Mouse (Mus musculus) kidney, postnatal 25 days (tissue): ENCODE results near the gene Popdc2.

ENCODE experiments used
- DNase-seq, 2 experiments: peaks; one replicate each; pipeline ENCODE4 v3.0.0; 2021; ENCODE audit warnings: mixed read lengths in 2 of 2

Popdc2 gene

DNA sequence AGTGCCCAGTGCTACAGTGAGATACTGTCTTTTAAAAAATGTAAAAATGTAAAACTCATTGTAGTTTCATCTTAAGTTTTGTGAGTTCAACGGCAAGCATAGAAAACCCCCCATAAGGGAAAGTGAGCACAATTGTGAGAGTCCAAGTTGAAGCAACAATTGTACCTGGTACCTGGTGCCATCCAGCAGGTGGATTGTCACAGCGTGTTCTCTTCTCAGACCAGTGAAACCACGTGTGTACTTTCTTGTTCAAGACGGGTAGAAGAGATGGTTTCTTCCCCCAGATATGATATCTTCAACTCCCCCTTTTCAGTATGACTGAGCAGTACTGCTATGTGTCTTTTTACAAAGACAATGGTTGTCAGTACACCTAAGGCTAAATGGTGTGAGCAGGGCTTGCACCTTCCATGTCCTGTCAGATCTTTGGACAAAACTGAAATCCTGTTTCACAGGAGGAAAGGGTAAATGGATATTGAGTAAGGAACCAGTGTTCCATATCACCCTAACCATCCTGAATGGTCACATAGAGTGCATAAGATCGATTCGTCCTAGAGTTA, 3.7 kb upstream of the Popdc2 start:
- DNase-seq, result no peak

GRCm38 (mm10) chr16:38359241-38359640, 2.8 kb upstream of the Popdc2 start:
- DNase-seq, result no peak

DNA sequence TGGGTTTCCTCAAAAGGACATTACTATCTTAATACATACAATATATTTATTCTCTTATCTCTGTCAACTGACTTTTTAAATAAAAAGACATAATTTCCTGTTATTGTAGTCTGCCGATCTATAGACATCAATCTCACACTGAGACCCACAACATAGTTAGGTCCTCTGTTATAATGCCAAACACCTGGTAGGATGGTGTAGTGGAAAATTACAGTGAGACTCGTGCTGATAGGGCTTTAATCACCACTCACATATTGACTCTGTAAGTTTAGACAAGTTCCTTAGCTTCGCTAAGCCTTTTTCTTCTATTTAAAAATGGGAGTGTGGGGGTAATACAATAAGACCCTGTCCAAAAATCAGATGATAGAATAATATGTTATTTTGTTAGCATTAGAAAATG, 2.2 kb upstream of the Popdc2 start:
- no peak for DNase-seq

DNA sequence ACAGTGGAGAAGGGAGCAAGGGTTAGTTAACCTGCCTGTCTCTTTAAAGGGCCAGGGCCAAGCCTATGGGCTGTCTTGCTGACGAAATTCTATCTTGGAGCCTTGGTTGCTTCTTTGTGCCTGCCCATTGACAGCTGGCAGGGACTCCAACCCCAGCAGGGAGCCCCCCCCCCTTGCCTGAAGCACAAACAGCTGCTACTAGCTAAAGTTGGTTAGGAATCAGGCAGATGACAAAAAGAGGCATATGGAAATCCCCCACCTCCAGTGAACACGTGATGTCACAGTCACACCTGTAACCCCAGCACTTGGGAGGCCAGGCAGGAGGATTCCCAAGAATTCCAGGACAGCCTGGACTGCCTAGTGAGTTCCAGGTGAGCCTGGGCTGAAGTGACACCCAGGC, 1.7 kb upstream of the Popdc2 start:
- DNase-seq, result no peak

GRCm38 (mm10) chr16:38362493-38363255, 665 bp downstream of the Popdc2 start:
- no peak for DNase-seq

DNA sequence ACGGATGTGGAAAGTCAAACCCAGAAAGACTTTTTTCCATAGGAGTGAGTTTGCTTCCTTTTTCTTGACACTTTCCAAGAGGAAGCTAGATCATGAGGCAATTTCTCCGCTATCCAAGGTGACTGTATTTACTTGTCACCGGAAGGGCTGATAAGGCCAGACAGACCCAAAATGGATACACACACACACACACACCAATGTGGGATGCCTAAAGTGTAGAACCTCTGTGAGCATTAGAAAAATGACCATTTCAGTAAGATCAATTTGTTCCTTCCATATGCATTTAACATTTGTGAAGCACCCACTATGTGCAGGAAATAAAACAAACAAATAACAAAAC, 1.2 kb downstream of the Popdc2 start:
- DNase-seq, result no peak

DNA sequence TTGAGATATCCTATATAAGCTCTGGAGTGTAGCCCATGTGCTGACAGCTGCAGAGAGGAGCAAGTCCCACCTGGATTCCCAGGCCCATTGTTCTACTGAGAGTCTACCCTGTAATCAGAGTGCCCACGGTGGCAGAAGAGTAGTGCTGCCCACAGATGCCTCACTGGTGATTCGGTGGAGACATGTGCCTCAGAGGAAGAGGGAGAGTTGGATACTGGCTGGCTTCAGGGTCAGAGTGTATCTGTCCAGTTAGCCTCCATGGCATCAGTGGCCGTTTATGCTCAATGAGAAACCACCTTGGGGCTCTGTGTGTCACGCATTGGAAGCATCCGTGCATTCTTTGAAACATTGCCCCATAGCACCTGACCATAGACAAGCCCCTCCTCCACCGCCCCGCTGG, 1.6 kb downstream of the Popdc2 start:
- no peak for DNase-seq

- no peak for DNase-seq
These were observed 3.4 kb downstream of the Popdc2 start for GRCm38 (mm10) chr16:38365390-38365789.

DNA sequence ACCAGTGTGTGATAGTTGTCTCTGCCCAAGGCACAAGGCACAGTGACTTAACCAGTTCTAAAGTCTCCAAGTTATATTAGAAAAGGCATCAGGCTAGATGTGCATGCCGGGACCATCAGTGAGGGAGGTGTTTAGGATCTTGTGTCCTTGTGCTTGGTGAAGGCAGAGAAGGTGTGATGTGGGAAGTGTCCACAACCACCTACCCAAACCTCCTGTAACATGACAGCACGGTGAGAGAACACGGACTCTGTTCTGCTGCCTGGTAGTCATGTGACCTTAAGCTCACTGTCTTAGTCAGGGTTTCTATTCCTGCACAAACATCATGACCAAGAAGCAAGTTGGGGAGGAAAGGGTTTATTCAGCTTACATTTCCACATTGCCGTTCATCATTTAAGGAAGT, 4.2 kb downstream of the Popdc2 start:
- DNase-seq, result no peak

- no peak for DNase-seq
These were observed 6.3 kb downstream of the Popdc2 start for GRCm38 (mm10) chr16:38368336-38368735.

DNA sequence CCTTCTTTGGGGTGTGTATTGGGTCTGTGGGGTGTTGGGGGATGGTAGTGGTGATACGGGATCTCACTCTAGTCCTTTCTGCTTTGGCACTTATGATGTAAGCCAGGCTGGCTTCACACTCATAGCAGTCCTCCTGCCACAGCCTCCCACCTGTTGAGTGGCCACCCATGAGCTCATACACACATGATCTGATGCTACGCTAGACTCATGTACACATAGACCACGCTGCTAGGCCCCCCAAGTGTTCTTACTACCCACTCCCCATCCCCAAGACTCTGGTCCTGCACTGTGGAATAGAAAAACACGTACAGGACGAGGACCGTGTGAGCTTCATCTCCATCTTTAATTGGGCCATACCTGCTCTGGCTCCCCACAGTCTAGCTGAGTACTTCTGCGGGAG, 7.0 kb downstream of the Popdc2 start:
- no peak for DNase-seq

DNA sequence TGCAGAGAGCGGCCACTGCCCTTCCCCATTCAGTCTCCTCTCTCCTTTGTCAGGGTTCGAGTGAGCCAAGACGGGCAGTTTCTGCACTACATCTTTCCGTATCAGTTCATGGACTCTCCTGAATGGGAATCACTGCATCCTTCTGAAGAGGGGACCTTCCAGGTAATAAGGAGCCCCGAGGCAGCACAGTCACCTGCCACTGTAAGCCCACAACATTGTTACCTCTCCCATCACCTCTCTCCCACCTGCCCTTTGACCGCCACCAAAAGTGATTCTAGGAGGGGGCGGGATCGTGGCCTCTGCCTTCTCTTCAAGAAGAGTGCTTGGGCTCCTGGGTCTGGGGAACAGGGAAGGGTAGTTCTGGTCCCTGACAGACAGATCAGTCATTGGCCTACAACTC, 7.4 kb downstream of the Popdc2 start:
- no peak for DNase-seq

GRCm38 (mm10) chr16:38369992-38370484, 8.0 kb downstream of the Popdc2 start:
- no peak for DNase-seq

DNA sequence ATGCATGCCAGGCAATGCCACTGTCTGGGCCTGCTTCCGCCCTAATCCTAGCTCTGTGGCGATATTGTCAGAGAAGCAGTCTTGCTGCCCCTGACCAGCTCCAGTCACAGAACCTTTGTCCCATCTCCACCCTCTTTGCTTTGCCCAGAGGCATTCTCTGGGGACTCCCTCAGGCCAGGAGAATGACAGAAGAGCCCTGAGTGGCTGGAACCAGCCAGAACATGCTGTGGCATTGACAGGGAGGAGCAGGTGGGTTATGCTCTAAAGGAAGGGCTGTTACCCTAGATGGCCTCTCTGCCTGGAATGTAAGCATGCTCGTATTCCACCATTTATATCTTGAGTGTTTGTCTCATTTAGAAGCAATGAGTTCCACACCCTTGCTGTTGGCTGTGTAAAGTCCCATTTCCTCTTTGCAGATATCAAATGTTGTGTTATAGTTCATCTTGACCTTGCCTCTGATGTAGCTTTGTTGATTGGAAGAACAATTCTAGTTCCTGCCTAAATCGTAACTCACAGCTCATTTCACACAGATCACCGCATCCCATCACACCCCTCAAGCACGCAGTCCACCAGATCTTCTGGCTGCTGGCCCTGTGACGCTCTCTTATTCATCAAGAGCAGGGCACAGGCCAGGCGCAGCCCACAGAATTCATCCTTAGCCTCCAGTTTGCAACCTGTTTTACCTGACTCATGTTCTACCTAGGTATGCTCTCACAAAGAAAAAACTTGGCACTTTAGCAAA, 8.8 kb downstream of the Popdc2 start:
- DNase-seq, result no peak

DNA sequence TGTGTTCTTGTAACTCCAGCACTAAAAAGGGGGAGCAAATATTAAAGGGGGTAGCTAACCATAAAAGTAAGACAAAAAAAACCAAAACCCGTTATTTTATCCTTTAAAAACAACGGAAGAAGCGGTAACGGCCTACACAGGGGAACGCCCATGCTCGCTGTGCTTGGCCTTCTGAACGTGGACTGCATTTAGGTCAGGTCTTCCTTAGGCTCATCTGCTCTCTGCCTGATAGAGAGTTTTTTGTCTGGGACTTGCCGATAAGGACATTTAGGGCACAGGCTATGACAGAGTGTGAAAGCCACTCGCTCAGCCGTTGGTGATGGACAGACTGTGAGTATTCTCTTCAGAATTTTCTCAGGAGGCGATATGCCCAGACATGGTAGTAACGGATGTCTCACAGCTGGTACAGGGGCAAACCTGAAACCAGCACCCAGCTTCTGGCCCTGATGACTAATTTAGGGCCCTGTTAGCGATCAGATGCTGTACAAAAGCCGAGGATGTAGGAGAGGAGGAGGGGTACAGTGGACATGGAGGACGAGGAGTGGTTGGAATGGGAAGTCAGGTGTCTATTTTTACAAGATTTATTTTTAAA, 9.8 kb downstream of the Popdc2 start:
- DNase-seq, result no peak

DNA sequence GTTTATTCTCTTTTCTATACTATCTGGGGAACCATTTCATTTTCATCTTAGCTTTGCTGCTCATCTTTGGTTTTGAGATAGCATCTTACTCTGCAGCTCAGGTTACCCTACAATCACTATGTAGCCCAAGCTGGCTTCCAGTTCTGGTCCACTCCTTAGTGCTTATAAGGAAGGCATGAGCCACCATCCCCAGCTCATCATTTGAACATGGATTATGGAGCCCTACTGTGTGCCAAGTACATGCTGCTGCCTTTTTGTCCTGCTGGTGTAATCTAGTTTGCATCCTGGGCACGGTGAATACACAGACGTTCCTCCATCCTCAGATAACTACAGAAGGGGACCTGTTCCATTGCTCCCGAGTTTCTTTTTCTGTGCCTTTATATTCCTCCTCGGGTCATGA, 10.9 kb downstream of the Popdc2 start:
- DNase-seq, result no peak

DNA sequence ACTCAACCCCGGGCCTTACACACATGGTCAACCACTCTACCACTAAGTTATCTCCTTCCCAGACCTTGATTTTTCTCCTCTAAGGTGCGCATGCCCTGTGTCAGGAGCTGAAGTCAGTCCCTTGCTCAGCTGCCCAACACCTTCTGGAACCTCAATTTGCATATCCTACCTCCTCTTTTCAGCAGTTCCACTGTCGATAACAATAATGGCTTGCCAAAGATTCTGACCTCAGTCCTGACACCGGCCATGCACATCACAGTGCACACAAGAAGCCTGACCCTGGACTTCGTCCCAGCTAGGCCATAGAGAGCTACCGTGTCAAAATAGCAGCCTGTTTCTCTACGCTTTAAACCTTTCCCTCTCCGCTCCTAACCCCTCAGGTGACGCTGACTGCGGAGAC, 11.4 kb downstream of the Popdc2 start:
- DNase-seq, result no peak

DNA sequence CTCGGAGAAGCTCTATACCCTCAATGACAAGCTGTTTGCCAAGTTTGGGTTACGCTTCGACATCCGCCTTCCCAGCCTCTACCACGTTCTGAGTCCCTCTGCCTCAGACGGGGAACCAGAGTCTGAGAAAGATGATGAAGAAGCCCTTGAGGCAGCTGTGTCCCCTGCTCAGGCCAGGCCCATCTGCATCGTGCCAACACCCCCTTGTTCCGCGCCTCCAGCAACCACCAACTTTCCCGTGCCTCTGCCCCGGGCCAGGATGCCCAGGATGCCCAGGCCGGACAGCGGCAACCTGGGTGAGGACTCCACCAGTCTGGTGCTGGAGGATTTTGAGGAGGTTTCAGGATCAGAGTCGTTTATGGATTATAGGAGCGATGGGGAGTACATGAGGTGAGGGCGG, 11.9 kb downstream of the Popdc2 start:
- DNase-seq, result no peak

GRCm38 (mm10) chr16:38374379-38375140, 12.6 kb downstream of the Popdc2 start:
- DNase-seq, result no peak

- no peak for DNase-seq
These were observed 13.2 kb downstream of the Popdc2 start for GRCm38 (mm10) chr16:38375182-38375581.

DNA sequence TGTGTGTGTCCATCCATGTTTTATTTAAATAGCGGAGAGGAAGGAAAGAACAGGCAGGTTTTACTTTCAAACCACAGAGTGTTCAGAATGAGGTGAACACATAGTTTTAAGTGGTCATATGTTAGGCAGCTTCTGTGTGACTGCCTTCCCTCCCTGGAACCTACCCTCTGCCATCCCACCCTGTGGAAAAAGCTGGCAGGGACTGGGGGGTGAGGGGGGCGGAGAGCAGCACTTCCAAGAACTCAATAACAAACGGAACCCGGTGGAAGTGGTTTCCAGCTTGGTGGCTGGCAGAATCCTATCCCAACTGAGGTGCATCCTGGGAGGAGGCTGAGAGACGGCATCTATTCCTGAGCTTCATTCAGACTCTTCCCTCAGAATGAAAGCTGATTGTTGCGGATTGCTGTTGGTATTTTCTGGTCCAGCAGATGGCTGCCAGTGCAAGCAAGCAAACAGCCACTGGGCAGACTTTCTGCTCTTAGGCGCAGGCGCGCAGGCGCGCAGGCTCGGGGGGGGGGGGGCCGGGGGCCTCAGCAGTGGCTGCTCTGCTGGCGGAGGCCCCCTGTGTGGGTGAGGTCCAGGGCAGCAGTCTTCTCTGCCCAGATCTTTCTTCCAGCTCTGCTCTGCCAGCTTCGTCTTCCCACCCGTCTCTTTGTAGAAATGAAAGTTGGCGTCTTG, 14.3 kb downstream of the Popdc2 start:
- peak; percentile 50 to 77 for DNase-seq

DNA sequence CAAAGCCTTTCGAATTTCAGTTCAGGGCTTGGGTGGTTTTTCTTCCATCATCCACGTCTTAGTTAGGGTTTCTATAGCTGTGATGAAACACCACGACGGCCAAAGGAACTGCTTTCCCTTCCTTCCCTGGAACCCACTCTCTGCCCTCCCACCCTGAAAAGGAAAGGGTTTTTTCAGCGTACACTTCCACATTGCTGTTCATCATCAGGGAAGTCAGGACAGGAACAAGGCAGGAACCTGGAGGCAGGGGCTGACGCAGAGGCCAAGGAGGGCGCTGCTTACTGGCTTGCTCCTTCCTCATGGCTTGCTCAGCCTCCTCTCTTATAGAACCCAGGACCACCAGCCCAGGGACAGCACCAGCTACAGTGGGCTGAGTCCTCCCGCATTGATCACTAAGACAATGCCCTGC, 14.8 kb downstream of the Popdc2 start:
- no peak for DNase-seq
